Mouse (Mus musculus): ENCODE data around the gene Cit.

The Cit gene

GRCm38 (mm10) chr5:116009884-116010627, 165.0 kb downstream of the Cit start:
- DNase-seq (ENCODE audit: low read depth): peak; percentile 75

- DNase-seq (ENCODE audit: low read depth): no peak
Measured at GRCm38 (mm10) chr5:116011700-116012099, 166.6 kb downstream of the Cit start.

GRCm38 (mm10) chr5:116012503-116012902, 167.4 kb downstream of the Cit start:
- no peak for DNase-seq (ENCODE audit: low read depth)

GRCm38 (mm10) chr5:116013821-116014220, 168.7 kb downstream of the Cit start:
- DNase-seq (ENCODE audit: low read depth): no peak

GRCm38 (mm10) chr5:116014237-116014636, 169.2 kb downstream of the Cit start:
- DNase-seq (ENCODE audit: low read depth): no peak

GRCm38 (mm10) chr5:116016542-116016941, 171.5 kb downstream of the Cit start:
- no peak for DNase-seq (ENCODE audit: low read depth)

GRCm38 (mm10) chr5:116017391-116017790, 172.3 kb downstream of the Cit start:
- no peak for DNase-seq (ENCODE audit: low read depth)

GRCm38 (mm10) chr5:116018196-116018595, 173.1 kb downstream of the Cit start:
- DNase-seq (ENCODE audit: low read depth): no peak

GRCm38 (mm10) chr5:116018784-116019183, 173.7 kb downstream of the Cit start:
- no peak for DNase-seq (ENCODE audit: low read depth)

- DNase-seq (ENCODE audit: low read depth): no peak
Measured at GRCm38 (mm10) chr5:116019371-116019770, 174.3 kb downstream of the Cit start.

GRCm38 (mm10) chr5:116021552-116021951, 176.5 kb downstream of the Cit start:
- no peak for DNase-seq (ENCODE audit: low read depth)

- DNase-seq (ENCODE audit: low read depth): no peak
Measured at GRCm38 (mm10) chr5:116022131-116022530, 177.1 kb downstream of the Cit start.

- DNase-seq (ENCODE audit: low read depth): peak; percentile 46
Measured at GRCm38 (mm10) chr5:116022658-116023200, 177.7 kb downstream of the Cit start.

GRCm38 (mm10) chr5:116023251-116023661, 178.2 kb downstream of the Cit start:
- peak; percentile 86 for DNase-seq (ENCODE audit: low read depth)

- DNase-seq (ENCODE audit: low read depth): peak; percentile 57
Measured at GRCm38 (mm10) chr5:116023821-116024284, 178.8 kb downstream of the Cit start.

GRCm38 (mm10) chr5:116024327-116024739, 179.3 kb downstream of the Cit start, which contains the start of gene Prkab1:
Gene Prkab1 (minus strand): TSS chr5:116024508.
- peak; percentile 98 for DNase-seq (ENCODE audit: low read depth)

GRCm38 (mm10) chr5:116026107-116026506, 181.0 kb downstream of the Cit start:
- peak; percentile 42 for DNase-seq (ENCODE audit: low read depth)

GRCm38 (mm10) chr5:116026561-116026960, 181.5 kb downstream of the Cit start:
- DNase-seq (ENCODE audit: low read depth): peak; percentile 42

GRCm38 (mm10) chr5:116029071-116029470, 184.0 kb downstream of the Cit start:
- DNase-seq (ENCODE audit: low read depth): peak; percentile 99

- no peak for DNase-seq (ENCODE audit: low read depth)
Measured at GRCm38 (mm10) chr5:116030566-116031189, 185.6 kb downstream of the Cit start.

GRCm38 (mm10) chr5:116031190-116031577, 186.1 kb downstream of the Cit start:
- DNase-seq (ENCODE audit: low read depth): peak; percentile 92

- DNase-seq (ENCODE audit: low read depth): no peak
Measured at GRCm38 (mm10) chr5:116036465-116036864, 191.4 kb downstream of the Cit start.

GRCm38 (mm10) chr5:116037731-116038130, 192.7 kb downstream of the Cit start:
- peak; percentile 53 for DNase-seq (ENCODE audit: low read depth)
